Mouse (Mus musculus) cerebellum, adult 18-20 months (tissue): ENCODE data around the gene Ptprcap.

Source experiments
- DNase-seq, 2 experiments: peaks; one replicate each; pipeline ENCODE4 v3.0.0; 2021

Gene Ptprcap

GRCm38 (mm10) chr19:4196048-4196447 lies 42.6 kb downstream of the Ptprcap start:
- no peak for DNase-seq

- DNase-seq: no peak
These were observed 43.1 kb downstream of the Ptprcap start for GRCm38 (mm10) chr19:4196548-4196947.

- no peak for DNase-seq
These were observed 43.8 kb downstream of the Ptprcap start for GRCm38 (mm10) chr19:4197180-4197579.

GRCm38 (mm10) chr19:4201291-4201909 lies 48.0 kb downstream of the Ptprcap start, which contains the start of gene Rad9a:
TSS of gene Rad9a (minus strand) at chr19:4201662.
- DNase-seq: peak; percentile 95 to 98

- DNase-seq: no peak
These were observed 48.7 kb downstream of the Ptprcap start for GRCm38 (mm10) chr19:4202149-4202548.

GRCm38 (mm10) chr19:4203148-4203547 lies 49.7 kb downstream of the Ptprcap start:
- no peak for DNase-seq

GRCm38 (mm10) chr19:4203604-4204326 lies 50.4 kb downstream of the Ptprcap start:
- no peak for DNase-seq

- DNase-seq: no peak
These were observed 51.5 kb downstream of the Ptprcap start for GRCm38 (mm10) chr19:4204889-4205288.
